Mouse (Mus musculus) ovary, postnatal 14 days (tissue): Measurements from ENCODE around the gene Osbpl3.

ENCODE experiments used
- DNase-seq: peaks from one replicate; pipeline ENCODE4 v3.0.0; 2022; ENCODE audit warnings: low spot score

Osbpl3 gene

DNA sequence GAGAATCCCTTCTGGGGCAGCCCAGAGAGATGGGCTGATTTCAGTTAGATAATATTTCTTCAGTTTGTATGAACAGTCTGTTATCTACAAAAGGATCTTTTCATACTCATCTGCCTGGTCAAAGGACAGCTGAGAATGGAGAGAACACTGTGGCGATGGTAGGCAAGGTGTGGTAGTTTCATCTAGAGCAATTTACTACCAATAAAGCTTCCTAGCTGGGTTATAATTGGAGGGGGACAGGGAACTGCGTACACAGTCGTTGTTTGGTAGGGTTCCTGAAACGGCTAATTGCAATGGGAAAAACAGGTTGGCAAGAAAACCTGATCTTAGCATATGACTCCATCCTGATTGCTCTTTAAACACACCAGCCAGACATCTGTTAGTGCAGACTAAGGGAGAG lies 182.1 kb downstream of the Osbpl3 start:
- DNase-seq, result no peak

DNA sequence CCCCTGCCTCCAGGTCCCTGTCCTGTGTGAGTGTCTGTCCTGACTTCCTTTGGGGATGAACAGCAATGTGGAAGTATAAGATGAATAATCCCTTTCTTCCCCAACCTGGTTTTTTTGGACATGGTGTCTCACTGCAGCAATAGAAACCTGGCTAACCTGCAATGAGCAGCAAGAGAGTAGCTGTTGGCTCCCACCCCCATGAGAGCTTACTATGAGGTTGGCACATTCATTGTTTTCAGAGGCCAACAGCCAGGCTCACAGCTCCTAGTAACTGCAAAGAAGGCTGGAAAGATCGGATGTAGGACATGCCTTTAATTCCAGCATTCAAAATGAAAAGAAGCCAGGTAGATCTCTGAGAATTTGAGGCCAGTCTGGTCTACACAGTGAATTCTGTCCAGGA lies 182.6 kb downstream of the Osbpl3 start:
- no peak for DNase-seq

DNA sequence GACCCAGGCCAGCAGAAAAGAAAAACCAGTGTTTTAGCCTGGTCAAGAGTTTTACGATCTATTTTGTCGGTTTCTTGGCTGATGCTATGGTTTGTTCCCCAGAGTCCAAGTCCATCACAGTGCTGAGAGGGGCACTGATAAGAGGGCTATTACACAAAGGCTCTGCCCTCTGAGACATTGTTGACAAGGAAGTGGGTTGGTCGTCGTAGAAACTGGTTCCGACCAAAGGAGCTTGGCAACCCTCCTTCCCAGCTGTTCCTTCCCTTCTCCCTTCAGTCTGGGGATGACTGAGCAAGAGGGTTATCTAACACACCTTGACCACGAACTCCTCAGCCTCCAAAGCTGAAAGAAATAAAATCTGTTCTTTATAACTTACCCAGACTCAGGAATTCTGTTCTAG lies 192.3 kb downstream of the Osbpl3 start, which contains the start of gene Gsdme:
Gene Gsdme (minus strand): TSS at position 193 of the 400 bp plus-strand sequence.
- DNase-seq, result no peak

DNA sequence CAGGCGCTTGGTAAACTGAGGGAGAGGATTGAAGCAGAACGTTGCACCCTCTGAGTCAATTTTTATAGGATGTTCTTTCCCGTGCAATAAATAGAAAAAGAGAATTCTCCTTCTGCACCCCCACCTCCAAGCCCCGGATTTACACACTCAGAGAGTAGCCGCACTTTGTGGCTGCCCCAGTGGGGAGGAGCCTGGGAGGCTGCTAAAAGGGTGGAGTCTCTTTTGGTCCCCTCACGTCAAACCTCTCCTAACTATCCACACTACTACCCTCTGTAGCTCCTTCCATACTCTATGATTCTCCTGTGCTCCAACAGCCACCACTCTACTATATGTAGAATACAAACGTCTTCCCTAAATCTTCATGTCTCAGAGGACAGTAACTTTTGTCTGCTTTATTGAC lies 193.7 kb downstream of the Osbpl3 start:
- no peak for DNase-seq

DNA sequence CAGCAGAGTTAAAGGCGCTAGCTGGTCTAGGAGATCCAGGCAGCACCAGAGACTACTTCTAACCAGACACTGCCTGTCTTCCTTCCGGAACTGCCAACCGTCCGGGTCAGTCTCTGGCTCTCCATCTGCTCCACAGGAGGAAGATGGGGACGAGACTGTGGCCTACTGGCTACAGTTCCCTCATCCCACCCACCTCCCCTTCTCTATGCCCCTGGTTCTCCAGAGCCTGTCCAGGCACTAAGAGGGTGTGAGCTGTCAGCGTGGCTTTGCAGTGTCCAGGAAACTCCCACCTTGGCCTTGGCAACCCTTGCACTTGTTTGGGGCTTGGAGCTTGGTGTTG lies 194.1 kb downstream of the Osbpl3 start:
- no peak for DNase-seq

DNA sequence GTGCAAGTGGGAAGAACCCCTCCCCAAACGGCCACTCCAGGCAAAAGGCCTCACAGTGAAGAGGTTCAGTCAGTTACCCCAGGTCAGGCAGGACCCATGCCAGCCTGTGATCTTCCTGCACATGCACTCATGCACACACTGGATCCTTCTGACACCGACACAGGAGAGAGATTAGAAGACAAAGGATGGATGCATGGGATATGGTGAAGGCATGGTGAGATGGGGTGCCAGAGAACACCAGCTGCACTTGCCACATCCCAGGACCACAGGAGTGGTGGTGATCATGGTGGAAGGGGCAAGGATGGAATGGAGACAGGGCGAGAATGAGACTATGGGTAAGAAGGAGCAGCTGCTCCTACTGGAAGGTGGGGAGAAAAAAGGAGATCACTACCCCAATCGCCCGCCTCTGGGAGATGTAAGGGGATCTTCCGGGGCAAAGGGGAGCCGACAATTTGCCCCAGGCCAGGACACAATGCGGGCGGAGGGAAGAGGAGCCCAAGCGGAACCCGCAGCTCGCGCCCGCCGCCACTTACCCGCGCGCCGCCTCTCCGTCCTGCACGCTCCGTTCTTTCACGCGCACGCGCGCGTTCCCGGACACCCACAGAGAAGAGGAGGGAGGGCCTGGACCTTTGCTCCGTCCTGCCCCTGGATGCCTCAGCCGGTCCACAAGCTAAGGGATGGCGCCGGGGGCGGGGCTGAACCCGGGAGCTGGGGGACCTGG lies 194.6 kb downstream of the Osbpl3 start:
- peak; percentile 77 for DNase-seq

DNA sequence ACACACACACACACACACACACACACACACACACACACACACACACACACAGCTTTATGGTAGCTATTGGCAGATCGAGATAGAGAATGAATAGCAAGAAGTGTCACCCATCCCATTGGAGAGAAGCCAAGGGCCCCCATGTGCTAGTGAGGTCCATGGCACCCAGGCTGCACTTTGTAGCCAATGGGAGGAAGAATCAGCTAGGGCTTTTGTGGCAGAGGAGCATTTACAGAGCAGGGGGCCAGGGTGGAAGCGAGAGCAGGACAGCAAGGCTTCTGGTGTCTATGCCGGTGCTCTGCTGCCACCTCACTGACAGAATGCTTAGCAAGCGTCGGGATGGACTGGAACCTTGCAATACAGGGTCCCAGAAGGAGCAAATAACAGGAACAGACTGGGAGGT lies 200.6 kb downstream of the Osbpl3 start:
- no peak for DNase-seq

DNA sequence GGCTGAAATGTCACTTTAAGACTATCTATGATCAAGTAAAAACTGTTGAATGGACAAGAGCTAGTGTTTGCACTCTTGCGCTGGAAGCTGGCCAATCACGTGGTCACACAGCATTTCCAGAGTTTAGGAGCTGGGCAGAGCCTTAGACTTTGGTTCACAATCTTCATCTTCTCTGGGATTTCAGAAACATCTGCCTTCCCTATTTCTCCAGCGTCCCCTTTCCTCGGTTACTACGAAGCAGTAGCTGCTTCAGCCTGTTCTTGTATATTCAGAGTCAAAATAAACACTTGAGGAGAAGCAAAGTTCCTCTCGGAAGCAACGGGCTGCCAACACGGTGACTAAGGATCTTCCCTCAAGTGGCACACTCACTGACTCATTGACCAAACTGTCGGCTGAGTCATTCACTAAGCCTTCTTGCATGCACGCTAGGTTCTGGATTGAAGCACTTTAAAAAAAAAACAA lies 201.2 kb downstream of the Osbpl3 start:
- peak; percentile 13 for DNase-seq

DNA sequence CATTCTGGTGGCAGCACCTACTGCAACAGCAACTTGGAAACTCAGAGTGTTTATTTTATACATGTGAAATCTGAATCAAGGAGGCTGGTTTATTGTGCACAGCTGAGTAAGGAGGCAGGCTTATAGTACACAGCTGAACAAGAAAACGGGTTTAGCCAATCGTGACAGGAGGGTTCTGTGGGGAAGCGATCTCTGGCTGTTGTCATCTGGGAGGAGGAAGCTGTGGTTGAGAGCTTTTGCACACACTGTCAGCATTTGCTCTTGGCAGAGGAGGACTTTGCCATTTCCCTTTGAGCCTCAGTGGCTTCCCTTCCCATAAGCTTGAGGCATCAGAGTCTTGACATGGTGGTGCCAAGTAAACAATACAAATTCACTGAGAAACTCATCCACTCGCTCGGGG lies 203.3 kb downstream of the Osbpl3 start:
- DNase-seq, result no peak

DNA sequence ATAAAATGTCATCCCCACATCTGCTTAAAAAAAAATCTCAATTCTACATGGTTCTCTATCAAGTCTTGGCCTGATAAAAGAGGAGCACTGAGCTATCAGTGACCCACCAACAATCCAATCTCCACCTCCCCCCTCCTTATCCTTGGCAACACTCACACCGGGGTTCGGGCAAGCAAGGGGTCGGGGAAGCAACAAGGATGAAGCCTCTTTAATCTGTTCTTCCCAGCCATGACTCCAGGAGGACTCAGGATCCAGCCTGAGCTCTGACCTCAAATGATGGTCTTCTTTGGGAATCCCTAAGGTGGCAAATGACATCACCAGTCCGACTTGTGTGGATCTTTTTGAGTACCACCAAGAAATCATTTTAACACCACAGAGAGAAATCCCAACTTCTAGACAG lies 208.2 kb downstream of the Osbpl3 start:
- DNase-seq, result no peak

DNA sequence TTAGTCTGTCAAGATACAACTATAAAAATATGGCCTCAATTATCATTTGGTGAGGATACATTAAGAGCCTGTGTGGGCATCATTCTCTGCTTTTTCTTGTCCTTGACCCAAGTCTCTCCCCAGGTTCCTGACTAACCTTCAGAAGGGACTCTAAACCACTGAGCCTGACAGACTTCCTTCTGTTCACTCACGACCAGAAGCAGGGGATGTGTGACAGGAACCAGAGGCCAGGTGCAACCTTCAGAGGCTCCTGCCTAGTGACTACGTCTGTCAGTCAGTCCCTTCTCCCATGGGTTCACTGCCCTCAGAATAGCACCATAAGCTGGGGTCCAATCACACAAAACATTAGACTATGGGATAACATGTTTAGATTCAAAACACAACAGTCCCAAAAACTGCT lies 208.6 kb downstream of the Osbpl3 start:
- DNase-seq, result no peak

DNA sequence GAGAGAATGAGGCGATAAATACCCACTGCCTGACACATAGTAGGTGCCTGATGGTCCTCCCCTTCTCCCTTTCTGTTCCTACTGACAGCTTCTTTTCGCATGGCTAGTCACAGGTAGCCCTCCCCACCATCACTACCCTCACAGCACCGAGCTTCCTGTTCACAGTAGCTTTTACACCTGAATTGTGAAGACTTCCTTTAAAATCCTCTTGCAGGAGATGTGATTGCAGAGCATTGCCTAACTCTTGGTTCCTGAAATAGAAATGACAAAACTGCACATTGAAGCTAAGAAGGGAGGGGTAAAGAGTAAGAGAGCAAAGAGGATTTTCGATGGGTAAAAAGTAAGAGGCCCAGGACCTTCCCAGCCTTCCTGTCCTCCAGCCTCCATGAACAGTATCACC lies 211.0 kb downstream of the Osbpl3 start:
- no peak for DNase-seq

DNA sequence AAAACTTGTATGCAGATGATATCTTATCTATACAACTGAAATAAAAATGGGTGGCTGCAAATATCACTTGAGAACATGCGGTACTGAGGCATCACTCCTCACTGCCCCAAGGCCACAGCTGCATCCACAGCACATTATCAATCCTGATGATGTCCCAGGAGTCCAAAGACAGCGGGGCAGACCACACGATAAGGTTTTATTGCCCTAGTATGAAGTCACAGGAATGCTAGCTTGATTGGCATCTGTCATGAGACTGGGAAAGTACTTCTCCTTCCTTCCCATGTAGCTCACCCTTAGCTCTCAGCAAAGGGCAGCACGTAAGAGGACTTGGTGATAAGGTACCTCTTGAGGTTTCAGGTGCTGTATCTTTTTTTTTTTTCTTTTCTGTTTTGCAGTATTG lies 211.9 kb downstream of the Osbpl3 start:
- DNase-seq, result no peak
